Comparison of ENCODE assay signal across 9 mouse cellular contexts in the genomic region with DNA sequence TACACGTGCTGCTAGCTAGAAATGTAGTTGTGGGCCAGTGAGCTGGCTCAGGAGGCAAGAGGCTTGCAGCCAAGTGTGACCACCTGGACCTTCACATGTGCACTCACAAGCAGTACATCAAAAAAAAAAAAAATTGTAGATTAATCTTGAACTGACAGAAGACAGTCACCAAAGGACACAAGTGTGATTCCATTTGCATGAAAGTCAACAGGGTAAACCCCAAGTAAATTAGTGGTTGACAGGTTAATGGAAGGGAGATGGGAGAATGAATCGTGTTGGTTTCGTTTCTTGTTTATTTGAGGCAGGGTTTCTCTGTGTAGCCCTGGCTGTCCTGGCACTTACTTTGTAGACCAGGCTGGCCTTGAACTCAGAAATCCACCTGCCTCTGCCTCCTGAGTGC. TPM values are rescaled to one million over a fixed set of nuclear protein-coding genes. Genes with fewer than 3 reads are reported as not detected.
A peak's percentile ranks its signal among the peaks of the same experiment; 100 is the strongest.
DNase-seq lines count a peak whose midpoint lies in the region; ATAC-seq and TF ChIP-seq lines count a peak whose summit lies in the region.
"Had no signal": no experiment of that assay in that cellular context is flagged by ENCODE, and none has a peak within 500 bp of the region (broad histone marks: within the 10 kb centered on the region; RNA-seq: fewer than 3 reads in every experiment).

No protein-coding gene starts in this region.

- H3K4me3 ChIP-seq in heart, embryonic 15.5 days, result peak overlapping the region; percentile 70
- peak overlapping the region; percentile 21 for H3K4me3 ChIP-seq in bone marrow, adult 2 months (replicated peaks; ENCODE audit: control insufficient read depth, low read depth, low read length)
- H3K4me3 ChIP-seq in hindbrain, embryonic 15.5 days, result peak overlapping the region; percentile 73
- H3K4me3 ChIP-seq in midbrain, embryonic 13.5 days (replicated peaks), result peak overlapping the region; percentile 75

- H3K9me3 ChIP-seq in heart, embryonic 15.5 days (replicated peaks), result no peaks in the 10 kb centered on the region
- no peaks in the 10 kb centered on the region for H3K9me3 ChIP-seq in hindbrain, embryonic 15.5 days
- H3K9me3 ChIP-seq in midbrain, embryonic 13.5 days, result no peaks in the 10 kb centered on the region

- peak overlapping the region; percentile 56; the same call in 1 of the 2 replicates for H3K9ac ChIP-seq in heart, embryonic 15.5 days
- H3K9ac ChIP-seq in hindbrain, embryonic 15.5 days, result peak overlapping the region; percentile 64; the same call in 1 of the 2 replicates
- H3K9ac ChIP-seq in midbrain, embryonic 13.5 days (replicated peaks), result peak overlapping the region; percentile 79; the same call in 1 of the 2 replicates

- H3K4me1 ChIP-seq in heart, embryonic 15.5 days (replicated peaks), result peaks cover 8% of the 10 kb centered on the region; the same call in 1 of the 2 replicates
- H3K4me1 ChIP-seq in bone marrow, adult 2 months (ENCODE audit: control insufficient read depth, insufficient read depth, low read length), result peaks cover 1% of the 10 kb centered on the region
- H3K4me1 ChIP-seq in hindbrain, embryonic 15.5 days (replicated peaks), result peaks cover 12% of the 10 kb centered on the region; the same call in 1 of the 2 replicates
- H3K4me1 ChIP-seq in midbrain, embryonic 13.5 days (replicated peaks), result peaks cover 16% of the 10 kb centered on the region

- intact Hi-C loops in heart, postnatal 25 days (cut with DNase I), result loop anchor here (5.0 kb wide), 1 partner anchor 69 kb away; no protein-coding TSS in a partner anchor

- no peak overlapping the region for H3K27ac ChIP-seq in heart, embryonic 15.5 days
- no peak overlapping the region for H3K27ac ChIP-seq in bone marrow, adult 2 months (ENCODE audit: control insufficient read depth, insufficient read depth, low read depth, low read length, poor library complexity)
- H3K27ac ChIP-seq in hindbrain, embryonic 15.5 days (replicated peaks), result no peak overlapping the region
- no peak overlapping the region for H3K27ac ChIP-seq in midbrain, embryonic 13.5 days

- H3K4me2 ChIP-seq in heart, embryonic 15.5 days, result peak overlapping the region; percentile 73
- H3K4me2 ChIP-seq in hindbrain, embryonic 15.5 days, result peak overlapping the region; percentile 67
- peak overlapping the region; percentile 69 for H3K4me2 ChIP-seq in midbrain, embryonic 13.5 days (replicated peaks)

- no peak for ATAC-seq in heart, embryonic 15.5 days (replicated peaks; ENCODE audit: insufficient number of reproducible peaks, insufficient read depth, low FRiP score, low read depth)
- ATAC-seq in hindbrain, embryonic 15.5 days (ENCODE audit: low FRiP score, low read depth), result no peak
- no peak for ATAC-seq in midbrain, embryonic 13.5 days

- no peaks in the 10 kb centered on the region for H3K27me3 ChIP-seq in heart, embryonic 15.5 days
- no peaks in the 10 kb centered on the region for H3K27me3 ChIP-seq in hindbrain, embryonic 15.5 days
- H3K27me3 ChIP-seq in midbrain, embryonic 13.5 days, result no peaks in the 10 kb centered on the region

- 0 out of 2 replicates have a peak, but pooled peaks cover 7% of the 10 kb centered on the region for H3K36me3 ChIP-seq in heart, embryonic 15.5 days
- peaks cover 18% of the 10 kb centered on the region for H3K36me3 ChIP-seq in hindbrain, embryonic 15.5 days
- peaks cover 35% of the 10 kb centered on the region for H3K36me3 ChIP-seq in midbrain, embryonic 13.5 days

- DNase-seq in heart, postnatal 25 days (ENCODE audit: low spot score), result no peak
- DNase-seq in frontal cortex, postnatal 10 days (ENCODE audit: low spot score in 2 of 2), result no peak
- DNase-seq in cerebellum, postnatal 25 days, result no peak
- no peak for DNase-seq in kidney, postnatal 4 days
- DNase-seq: kidney, adult 8-10 months had no signal

- no peak for TF ChIP-seq POLR2A in bone marrow, adult 2 months (IDR thresholded peaks at IDR 0.05; ENCODE audit: borderline replicate concordance, control insufficient read depth, low read depth, low read length)

- TF ChIP-seq CTCF in bone marrow, adult 2 months (IDR thresholded peaks at IDR 0.05; ENCODE audit: control insufficient read depth, insufficient read depth, low read length), result no peak

- 80% methylated on average over 3 of the region's 3 CpGs for WGBS in heart, embryonic 15.5 days
- WGBS in bone marrow, adult 2 months, result 38% methylated on average over 3 of the region's 3 CpGs
- WGBS in hindbrain, embryonic 15.5 days, result 59% methylated on average over 3 of the region's 3 CpGs
- 70% methylated on average over 3 of the region's 3 CpGs for WGBS in midbrain, embryonic 13.5 days

RNA-seq across cellular contexts. Expression of a gene that starts 1.3 kb away (rescaled TPM):
- 25.2 and 34.3 TPM in 2 replicates for polyA plus RNA-seq in heart, embryonic 15.5 days (2015; fragmentation: Nextera tagmentation; extraction: Ambion mirVana)
- total RNA-seq in heart, postnatal 25 days (2021), result 1 to 10 TPM; 2.4 to 2.7 TPM
- polyA plus RNA-seq in bone marrow, adult 2 months (2011; ENCODE audit: insufficient read depth, insufficient read length, low replicate concordance, missing spikeins), result 27.3 and 32.5 TPM in 2 replicates
- 64.5 and 68.4 TPM in 2 replicates for polyA plus RNA-seq in hindbrain, embryonic 15.5 days (2015; fragmentation: Nextera tagmentation; extraction: Ambion mirVana)
- polyA plus RNA-seq in midbrain, embryonic 13.5 days (2015; fragmentation: Nextera tagmentation; extraction: Ambion mirVana), result 102 and 104 TPM in 2 replicates

RNA-seq across cellular contexts. Expression of a gene that starts 8.3 kb away (rescaled TPM):
- polyA plus RNA-seq in heart, embryonic 15.5 days (2015; fragmentation: Nextera tagmentation; extraction: Ambion mirVana), result 81.0 and 91.2 TPM in 2 replicates
- 10 to 100 TPM; 73.5 to 75.5 TPM for total RNA-seq in heart, postnatal 25 days (2021)
- 11.3 and 31.1 TPM in 2 replicates for polyA plus RNA-seq in bone marrow, adult 2 months (2011; ENCODE audit: insufficient read depth, insufficient read length, low replicate concordance, missing spikeins)
- polyA plus RNA-seq in hindbrain, embryonic 15.5 days (2015; fragmentation: Nextera tagmentation; extraction: Ambion mirVana), result 108 and 109 TPM in 2 replicates
- 81.8 and 87.6 TPM in 2 replicates for polyA plus RNA-seq in midbrain, embryonic 13.5 days (2015; fragmentation: Nextera tagmentation; extraction: Ambion mirVana)

RNA-seq across cellular contexts. Expression of a gene that starts 38.3 kb away (rescaled TPM):
- 11.2 and 15.8 TPM in 2 replicates for polyA plus RNA-seq in heart, embryonic 15.5 days (2015; fragmentation: Nextera tagmentation; extraction: Ambion mirVana)
- 10 to 100 TPM; 12.6 to 16.1 TPM for total RNA-seq in heart, postnatal 25 days (2021)
- polyA plus RNA-seq in bone marrow, adult 2 months (2011; ENCODE audit: insufficient read depth, insufficient read length, low replicate concordance, missing spikeins), result 48.7 and 102 TPM in 2 replicates
- polyA plus RNA-seq in hindbrain, embryonic 15.5 days (2015; fragmentation: Nextera tagmentation; extraction: Ambion mirVana), result 32.8 and 37.2 TPM in 2 replicates
- 25.1 and 26.5 TPM in 2 replicates for polyA plus RNA-seq in midbrain, embryonic 13.5 days (2015; fragmentation: Nextera tagmentation; extraction: Ambion mirVana)

Comparison
In these comparisons a context has a peak if more than half of its experiments do, and no peak if none do; other contexts are left out.
1. H3K4me3 ChIP-seq: peak in every context shown above with its lines; median percentile 75 in midbrain, embryonic 13.5 days; 73 in hindbrain, embryonic 15.5 days; 70 in heart, embryonic 15.5 days; 21 in bone marrow, adult 2 months.